Mouse (Mus musculus) hindbrain, embryonic 16.5 days (tissue): ENCODE results near the gene Fstl4. TPM values are rescaled to one million over a fixed set of nuclear protein-coding genes. Genes with fewer than 3 reads are reported as not detected.

Source experiments
- ATAC-seq: fragments of 200-750 bp; cut with Nextera tagmentation; 2 replicates; pipeline ENCODE4 v1.8.0; 2017; ENCODE audit warnings: moderate TSS enrichment, moderate library complexity
- H3K27ac ChIP-seq: fragments of 300-500 bp; sonication (generic); 2 replicates; pipeline ENCODE4 v1.5.1; 2014; ENCODE audit warnings: low read depth, mild to moderate bottlenecking, control low read depth, low read length, moderate library complexity
- H3K27me3 ChIP-seq: fragments of 300-500 bp; sonication (generic); replicated peaks from 2 replicates; pipeline ENCODE4 v1.6.1; 2014; ENCODE audit warnings: low read length; ENCODE audit not compliant: control insufficient read depth, insufficient read depth
- H3K36me3 ChIP-seq: fragments of 300-500 bp; sonication (generic); 2 replicates; pipeline ENCODE4 v1.6.1; 2014; ENCODE audit warnings: mild to moderate bottlenecking, low read length, moderate library complexity, mixed read lengths; ENCODE audit not compliant: control insufficient read depth, insufficient read depth
- H3K4me1 ChIP-seq: fragments of 300-500 bp; sonication (generic); 2 replicates; pipeline ENCODE4 v1.6.1; 2014; ENCODE audit warnings: low read depth, low read length; ENCODE audit not compliant: control insufficient read depth, insufficient read depth
- H3K4me2 ChIP-seq: fragments of 300-500 bp; sonication (generic); 2 replicates; pipeline ENCODE4 v1.6.1; 2014; ENCODE audit warnings: mild to moderate bottlenecking, low read length, control low read depth, moderate library complexity
- H3K4me3 ChIP-seq: fragments of 300-500 bp; sonication (generic); 2 replicates; pipeline ENCODE4 v1.5.1; 2014; ENCODE audit warnings: mild to moderate bottlenecking, low read length, control low read depth, moderate library complexity
- H3K9ac ChIP-seq: fragments of 300-500 bp; sonication (generic); 2 replicates; pipeline ENCODE4 v1.6.1; 2014; ENCODE audit warnings: low read depth, mild to moderate bottlenecking, control low read depth, low read length, moderate library complexity
- H3K9me3 ChIP-seq: fragments of 300-500 bp; sonication (generic); 2 replicates; pipeline ENCODE4 v1.6.1; 2014; ENCODE audit warnings: mild to moderate bottlenecking, low read length, moderate library complexity; ENCODE audit not compliant: control insufficient read depth
- WGBS: fragments of 180-500 bp; shearing (Covaris S2); extraction: QIAGEN DNeasy Blood & Tissue Kit; methylation state at CpG from one replicate; pipeline ENCODE4 v1.1.7; 2014; 5-methylcytosine and 5-hydroxymethylcytosine counted together
- polyA plus RNA-seq: library from polyadenylated mRNA; unstranded; fragments of >200 nt; fragmentation: Nextera tagmentation; extraction: Ambion mirVana; gene quantifications from 2 replicates; pipeline ENCODE4 v1.2.1, GENCODE M21; 2015

The Fstl4 gene
- polyA plus RNA-seq, 1 experiment from 2014 or later: 14.2 TPM

GRCm38 (mm10) chr11:53013906-53014305 is 249.5 kb downstream of the Fstl4 start:
- Histone ChIP-seq H3K4me1 (no peaks in the 10 kb centered on the region; the same call in 1 of the 2 replicates), H3K9ac (no peak overlapping the region), H3K4me3 (no peak overlapping the region), H3K27me3 (no peaks in the 10 kb centered on the region), H3K9me3 (no peaks in the 10 kb centered on the region), H3K4me2 (no peak overlapping the region), H3K27ac (no peak overlapping the region), H3K36me3 (no peaks in the 10 kb centered on the region)
- no peak for ATAC-seq
- WGBS: 71% methylated on average over 5 of the region's 5 CpGs

GRCm38 (mm10) chr11:53016358-53017021 is 252.1 kb downstream of the Fstl4 start:
- no peak overlapping the region for H3K9ac ChIP-seq
- 85% methylated on average over 7 of the region's 7 CpGs for WGBS
- H3K27me3 ChIP-seq: no peaks in the 10 kb centered on the region
- no peaks in the 10 kb centered on the region for H3K36me3 ChIP-seq
- ATAC-seq: no peak
- no peaks in the 10 kb centered on the region for H3K9me3 ChIP-seq
- H3K4me3 ChIP-seq: no peak overlapping the region
- H3K4me2 ChIP-seq: no peak overlapping the region
- H3K27ac ChIP-seq: no peak overlapping the region
- no peaks in the 10 kb centered on the region; the same call in 1 of the 2 replicates for H3K4me1 ChIP-seq

- 86% methylated on average over 3 of the region's 3 CpGs for WGBS
- Histone ChIP-seq H3K9me3 (no peaks in the 10 kb centered on the region), H3K27ac (no peak overlapping the region), H3K9ac (no peak overlapping the region), H3K4me2 (no peak overlapping the region), H3K4me3 (no peak overlapping the region), H3K4me1 (no peaks in the 10 kb centered on the region), H3K36me3 (no peaks in the 10 kb centered on the region), H3K27me3 (no peaks in the 10 kb centered on the region)
- ATAC-seq: no peak
These were observed 255.1 kb downstream of the Fstl4 start for GRCm38 (mm10) chr11:53019509-53019908.

GRCm38 (mm10) chr11:53024403-53024802 is 260.0 kb downstream of the Fstl4 start:
- 71% methylated on average over 6 of the region's 6 CpGs for WGBS
- H3K9ac ChIP-seq: no peak overlapping the region
- ATAC-seq: no peak

GRCm38 (mm10) chr11:53025686-53026085 is 261.3 kb downstream of the Fstl4 start:
- H3K4me3 ChIP-seq: no peak overlapping the region
- no peak overlapping the region for H3K27ac ChIP-seq
- H3K9me3 ChIP-seq: no peaks in the 10 kb centered on the region
- no peak overlapping the region for H3K9ac ChIP-seq
- H3K4me1 ChIP-seq: no peaks in the 10 kb centered on the region
- no peaks in the 10 kb centered on the region for H3K27me3 ChIP-seq
- ATAC-seq: peak; percentile 68; the same call in 1 of the 2 replicates
- WGBS: 67% methylated on average over 6 of the region's 6 CpGs
- H3K4me2 ChIP-seq: no peak overlapping the region
- H3K36me3 ChIP-seq: no peaks in the 10 kb centered on the region

More at GRCm38 (mm10) chr11:53024403-53024802, 260.0 kb downstream of the Fstl4 start:
- Histone ChIP-seq H3K4me2 (no peak overlapping the region), H3K4me1 (no peaks in the 10 kb centered on the region), H3K27me3 (no peaks in the 10 kb centered on the region), H3K36me3 (no peaks in the 10 kb centered on the region), H3K9me3 (no peaks in the 10 kb centered on the region), H3K27ac (no peak overlapping the region), H3K4me3 (no peak overlapping the region)

- Histone ChIP-seq H3K4me1 (no peaks in the 10 kb centered on the region), H3K27ac (no peak overlapping the region), H3K36me3 (no peaks in the 10 kb centered on the region), H3K27me3 (no peaks in the 10 kb centered on the region), H3K4me2 (no peak overlapping the region), H3K9ac (no peak overlapping the region), H3K9me3 (no peaks in the 10 kb centered on the region), H3K4me3 (no peak overlapping the region)
- 73% methylated on average over 7 of the region's 7 CpGs for WGBS
- no peak for ATAC-seq
These were observed 264.2 kb downstream of the Fstl4 start for GRCm38 (mm10) chr11:53028421-53029168.

- H3K9me3 ChIP-seq: no peaks in the 10 kb centered on the region
- 93% methylated on average over 4 of the region's 4 CpGs for WGBS
These were observed 267.3 kb downstream of the Fstl4 start for GRCm38 (mm10) chr11:53031777-53032176.

GRCm38 (mm10) chr11:53032336-53032735 is 267.9 kb downstream of the Fstl4 start:
- ATAC-seq: peak; percentile 69; the same call in 1 of the 2 replicates

More at GRCm38 (mm10) chr11:53031777-53032176, 267.3 kb downstream of the Fstl4 start:
- Histone ChIP-seq H3K4me3 (no peak overlapping the region), H3K4me1 (no peaks in the 10 kb centered on the region), H3K9ac (no peak overlapping the region), H3K27ac (no peak overlapping the region), H3K4me2 (no peak overlapping the region), H3K36me3 (no peaks in the 10 kb centered on the region), H3K27me3 (no peaks in the 10 kb centered on the region)
- ATAC-seq: no peak

GRCm38 (mm10) chr11:53035414-53035813 is 271.0 kb downstream of the Fstl4 start:
- Histone ChIP-seq H3K9ac (no peak overlapping the region), H3K4me2 (no peak overlapping the region), H3K27me3 (no peaks in the 10 kb centered on the region), H3K4me1 (no peaks in the 10 kb centered on the region), H3K36me3 (no peaks in the 10 kb centered on the region), H3K9me3 (no peaks in the 10 kb centered on the region), H3K4me3 (no peak overlapping the region), H3K27ac (no peak overlapping the region)
- WGBS: 75% methylated on average over 7 of the region's 7 CpGs
- no peak for ATAC-seq

More at GRCm38 (mm10) chr11:53032336-53032735, 267.9 kb downstream of the Fstl4 start:
- no peaks in the 10 kb centered on the region for H3K9me3 ChIP-seq
- no peak overlapping the region for H3K4me2 ChIP-seq
- H3K9ac ChIP-seq: no peak overlapping the region
- no peak overlapping the region for H3K4me3 ChIP-seq
- no peaks in the 10 kb centered on the region for H3K36me3 ChIP-seq
- H3K27me3 ChIP-seq: no peaks in the 10 kb centered on the region
- 19% methylated on average over 4 of the region's 4 CpGs for WGBS
- H3K4me1 ChIP-seq: no peaks in the 10 kb centered on the region
- H3K27ac ChIP-seq: no peak overlapping the region
